Mouse (Mus musculus) heart, embryonic 11.5 days (tissue): ENCODE results near the gene Tmem56. TPM values are rescaled to one million over a fixed set of nuclear protein-coding genes. Genes with fewer than 3 reads are reported as not detected.

Source experiments
- ATAC-seq: fragments of 200-750 bp; cut with Nextera tagmentation; replicated peaks from 2 replicates; pipeline ENCODE4 v1.8.0; 2017; ENCODE audit warnings: moderate library complexity; ENCODE audit not compliant: insufficient number of reproducible peaks, low FRiP score, low TSS enrichment
- H3K27ac ChIP-seq: fragments of 300-500 bp; sonication (generic); 2 replicates; pipeline ENCODE4 v1.5.1; 2014; ENCODE audit warnings: mild to moderate bottlenecking, low read depth, low read length
- H3K27me3 ChIP-seq: fragments of 300-500 bp; sonication (generic); 2 replicates; pipeline ENCODE4 v1.6.1; 2014; ENCODE audit warnings: mild to moderate bottlenecking, low read length, mixed read lengths; ENCODE audit not compliant: control insufficient read depth, insufficient read depth
- H3K36me3 ChIP-seq: fragments of 300-500 bp; sonication (generic); 2 replicates; pipeline ENCODE4 v1.6.1; 2014; ENCODE audit warnings: mild to moderate bottlenecking, low read length, moderate library complexity, mixed read lengths; ENCODE audit not compliant: control insufficient read depth, insufficient read depth
- H3K4me1 ChIP-seq: fragments of 300-500 bp; sonication (generic); 2 replicates; pipeline ENCODE4 v1.6.1; 2014; ENCODE audit warnings: low read length; ENCODE audit not compliant: control insufficient read depth, insufficient read depth
- H3K4me2 ChIP-seq: fragments of 300-500 bp; sonication (generic); 2 replicates; pipeline ENCODE4 v1.6.1; 2014; ENCODE audit warnings: mild to moderate bottlenecking, moderate library complexity
- H3K4me3 ChIP-seq: fragments of 300-500 bp; sonication (generic); 2 replicates; pipeline ENCODE4 v1.5.1; 2014; ENCODE audit warnings: low read depth, low read length
- H3K9ac ChIP-seq: fragments of 300-500 bp; sonication (generic); 2 replicates; pipeline ENCODE4 v1.6.1; 2014; ENCODE audit warnings: mild to moderate bottlenecking, low read depth, low read length, moderate library complexity
- H3K9me3 ChIP-seq: fragments of 300-500 bp; sonication (generic); replicated peaks from 2 replicates; pipeline ENCODE4 v1.6.1; 2016; ENCODE audit warnings: low read length; ENCODE audit not compliant: control insufficient read depth
- WGBS: fragments of 180-500 bp; shearing (Covaris S2); extraction: QIAGEN DNeasy Blood & Tissue Kit; methylation state at CpG from one replicate; pipeline ENCODE4 v1.1.7; 2014; ENCODE audit not compliant: insufficient replicate concordance; 5-methylcytosine and 5-hydroxymethylcytosine counted together
- polyA plus RNA-seq: library from polyadenylated mRNA; unstranded; fragments of >200 nt; fragmentation: Nextera tagmentation; extraction: Ambion mirVana; gene quantifications from 2 replicates; pipeline ENCODE4 v1.2.1, GENCODE M21; 2014

Tmem56 gene
- polyA plus RNA-seq, 1 experiment from 2014 or later, result 2.5 TPM

- H3K4me2 ChIP-seq, result no peak overlapping the region
- H3K36me3 ChIP-seq, result no peaks in the 10 kb centered on the region
- no peak overlapping the region for H3K9ac ChIP-seq
- no peaks in the 10 kb centered on the region for H3K27me3 ChIP-seq
- 85% methylated on average over 3 of the region's 3 CpGs for WGBS
- ATAC-seq, result no peak
- H3K9me3 ChIP-seq, result no peaks in the 10 kb centered on the region
- peaks cover 7% of the 10 kb centered on the region; the same call in 1 of the 2 replicates for H3K4me1 ChIP-seq
- H3K4me3 ChIP-seq, result no peak overlapping the region
- no peak overlapping the region for H3K27ac ChIP-seq
Measured at GRCm38 (mm10) chr3:121185197-121185596, 97.7 kb downstream of the Tmem56 start.

DNA sequence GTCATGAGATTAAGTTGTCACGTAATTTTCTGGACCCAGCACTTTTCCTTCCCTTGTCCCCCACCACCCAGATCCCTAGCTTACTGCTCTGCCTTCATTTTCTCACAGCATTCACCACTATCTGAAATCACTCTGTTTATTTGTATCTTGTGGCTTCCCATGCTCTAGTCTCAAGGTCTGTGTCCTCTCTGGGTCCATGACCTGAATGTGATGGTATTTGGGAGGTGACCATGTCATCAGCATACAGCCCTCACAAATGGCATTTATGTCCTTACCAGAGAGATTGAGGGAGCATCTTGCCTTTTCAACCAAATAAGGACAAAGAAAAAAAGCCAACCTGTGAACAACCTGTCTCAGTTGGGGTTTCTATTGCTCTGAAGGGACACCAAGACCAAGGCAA is 106.9 kb downstream of the Tmem56 start:
- Histone ChIP-seq H3K9me3 (no peaks in the 10 kb centered on the region), H3K27me3 (no peaks in the 10 kb centered on the region), H3K9ac (no peak overlapping the region), H3K4me3 (no peak overlapping the region), H3K4me2 (no peak overlapping the region), H3K27ac (no peak overlapping the region), H3K4me1 (no peaks in the 10 kb centered on the region), H3K36me3 (no peaks in the 10 kb centered on the region)
- no peak for ATAC-seq
- 90% methylated on average over 1 of the region's 1 CpGs for WGBS

DNA sequence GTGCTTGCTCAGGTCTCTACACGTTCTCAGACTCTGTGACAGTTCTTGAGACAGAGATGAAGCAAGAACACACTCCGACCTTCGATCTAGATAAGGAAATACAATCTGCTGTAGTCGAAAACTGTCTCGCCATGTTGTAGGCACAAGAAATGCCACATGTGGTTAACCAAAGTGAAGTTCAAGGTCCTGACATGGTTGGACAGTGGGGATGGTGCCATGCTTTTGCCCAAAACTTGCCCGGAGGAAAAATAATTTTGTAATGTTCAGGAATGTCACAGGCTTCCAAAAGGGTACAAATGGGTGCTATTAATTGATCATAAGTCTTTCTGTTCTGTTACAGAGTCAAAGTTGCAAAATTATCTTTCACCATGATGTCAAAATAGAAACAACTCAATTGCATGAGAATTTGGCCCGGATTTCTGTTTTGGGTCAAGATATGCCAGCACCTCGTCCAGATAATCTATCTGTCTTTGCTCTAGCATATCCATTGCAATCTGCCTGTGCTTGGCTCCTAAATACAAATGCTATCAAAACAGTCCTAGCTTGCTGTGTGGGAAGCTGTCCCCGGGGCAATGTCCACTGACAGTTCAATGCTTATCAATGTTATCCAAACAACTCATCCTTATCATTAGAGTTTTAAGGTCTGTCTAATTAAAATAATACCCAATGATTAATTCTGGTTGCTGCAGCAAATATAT is 108.5 kb downstream of the Tmem56 start:
- 54% methylated on average over 9 of the region's 9 CpGs for WGBS

DNA sequence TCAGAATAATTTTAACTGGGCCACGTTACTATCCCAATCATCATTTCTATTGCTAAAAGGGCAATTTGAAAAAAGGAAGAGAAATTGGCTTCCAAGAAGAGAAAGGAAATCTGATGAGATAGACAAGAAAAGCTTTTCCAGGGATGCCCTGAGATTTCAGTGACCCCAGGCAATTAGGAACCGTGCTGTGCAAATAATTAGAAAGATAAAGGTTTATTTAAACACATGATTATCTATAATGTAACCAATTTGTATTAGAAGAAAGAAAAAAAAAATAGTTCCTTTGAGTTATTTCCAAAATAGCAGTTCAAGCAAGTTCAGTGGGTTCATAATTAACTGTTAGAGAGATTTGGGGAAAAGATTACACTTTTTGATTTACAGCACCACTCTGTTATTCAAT is 110.2 kb downstream of the Tmem56 start:
- no peak overlapping the region for H3K4me2 ChIP-seq
- 80% methylated on average over 2 of the region's 2 CpGs for WGBS
- no peaks in the 10 kb centered on the region for H3K27me3 ChIP-seq
- no peaks in the 10 kb centered on the region for H3K36me3 ChIP-seq
- no peak for ATAC-seq
- no peaks in the 10 kb centered on the region for H3K4me1 ChIP-seq
- no peak overlapping the region for H3K9ac ChIP-seq
- H3K27ac ChIP-seq, result no peak overlapping the region
- no peaks in the 10 kb centered on the region for H3K9me3 ChIP-seq
- H3K4me3 ChIP-seq, result no peak overlapping the region

More for the DNA sequence above, 108.5 kb downstream of the Tmem56 start:
- Histone ChIP-seq H3K4me1 (no peaks in the 10 kb centered on the region), H3K4me2 (no peak overlapping the region), H3K9me3 (no peaks in the 10 kb centered on the region), H3K27me3 (no peaks in the 10 kb centered on the region), H3K36me3 (no peaks in the 10 kb centered on the region), H3K27ac (no peak overlapping the region), H3K4me3 (no peak overlapping the region), H3K9ac (no peak overlapping the region)
- no peak for ATAC-seq

DNA sequence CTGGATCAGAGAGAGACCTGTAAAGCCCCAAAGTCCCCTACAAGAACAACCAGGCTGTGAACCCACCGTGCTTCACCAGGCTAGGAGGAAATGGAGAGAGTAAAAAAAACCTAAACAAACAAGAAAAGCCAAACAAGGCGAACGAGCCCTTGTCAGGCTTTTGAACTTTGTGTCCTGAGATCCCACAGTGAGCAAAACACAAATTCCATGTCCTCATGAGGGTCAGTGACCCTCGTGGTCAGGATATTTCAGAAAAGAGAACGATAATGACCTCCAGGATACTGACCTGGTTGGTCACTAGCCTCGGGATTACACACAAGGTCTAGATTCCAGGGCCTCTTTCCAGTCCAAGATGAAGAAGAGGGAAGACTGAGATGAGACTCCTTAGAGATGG is 111.0 kb downstream of the Tmem56 start:
- Histone ChIP-seq H3K27ac (no peak overlapping the region), H3K9ac (peak overlapping the region; percentile 39; the same call in 1 of the 2 replicates), H3K27me3 (no peaks in the 10 kb centered on the region), H3K4me1 (no peaks in the 10 kb centered on the region), H3K4me3 (peak overlapping the region; percentile 75), H3K9me3 (no peaks in the 10 kb centered on the region), H3K36me3 (no peaks in the 10 kb centered on the region), H3K4me2 (peak overlapping the region; percentile 87)
- 43% methylated on average over 6 of the region's 6 CpGs for WGBS
- ATAC-seq, result no peak

GRCm38 (mm10) chr3:121171243-121171871 is 111.5 kb downstream of the Tmem56 start, which contains the start of gene Rwdd3:
TSS of gene Rwdd3 (minus strand) at chr3:121171695.
- H3K27ac ChIP-seq, result peak within 1 kb of the TSS; percentile 70
- peak; percentile 90 for ATAC-seq
- peak within 1 kb of the TSS; percentile 87 for H3K4me2 ChIP-seq
- no peaks in the 10 kb centered on the region for H3K4me1 ChIP-seq
- H3K27me3 ChIP-seq, result no peaks in the 10 kb centered on the region
- no peaks in the 10 kb centered on the region for H3K9me3 ChIP-seq
- peak within 1 kb of the TSS; percentile 75 for H3K4me3 ChIP-seq
- H3K36me3 ChIP-seq, result no peaks in the 10 kb centered on the region
- WGBS, result 1% methylated on average over 40 of the region's 40 CpGs
- peak within 1 kb of the TSS; percentile 82 for H3K9ac ChIP-seq

- 57% methylated on average over 7 of the region's 7 CpGs for WGBS
- no peak overlapping the region for H3K9ac ChIP-seq
- ATAC-seq, result no peak
- H3K27ac ChIP-seq, result no peak overlapping the region
- no peaks in the 10 kb centered on the region for H3K4me1 ChIP-seq
- H3K9me3 ChIP-seq, result no peaks in the 10 kb centered on the region
- peak overlapping the region; percentile 87 for H3K4me2 ChIP-seq
- no peaks in the 10 kb centered on the region for H3K27me3 ChIP-seq
- H3K36me3 ChIP-seq, result no peaks in the 10 kb centered on the region
- peak overlapping the region; percentile 75; the same call in 1 of the 2 replicates for H3K4me3 ChIP-seq
Measured at GRCm38 (mm10) chr3:121170631-121171030, 112.3 kb downstream of the Tmem56 start.

DNA sequence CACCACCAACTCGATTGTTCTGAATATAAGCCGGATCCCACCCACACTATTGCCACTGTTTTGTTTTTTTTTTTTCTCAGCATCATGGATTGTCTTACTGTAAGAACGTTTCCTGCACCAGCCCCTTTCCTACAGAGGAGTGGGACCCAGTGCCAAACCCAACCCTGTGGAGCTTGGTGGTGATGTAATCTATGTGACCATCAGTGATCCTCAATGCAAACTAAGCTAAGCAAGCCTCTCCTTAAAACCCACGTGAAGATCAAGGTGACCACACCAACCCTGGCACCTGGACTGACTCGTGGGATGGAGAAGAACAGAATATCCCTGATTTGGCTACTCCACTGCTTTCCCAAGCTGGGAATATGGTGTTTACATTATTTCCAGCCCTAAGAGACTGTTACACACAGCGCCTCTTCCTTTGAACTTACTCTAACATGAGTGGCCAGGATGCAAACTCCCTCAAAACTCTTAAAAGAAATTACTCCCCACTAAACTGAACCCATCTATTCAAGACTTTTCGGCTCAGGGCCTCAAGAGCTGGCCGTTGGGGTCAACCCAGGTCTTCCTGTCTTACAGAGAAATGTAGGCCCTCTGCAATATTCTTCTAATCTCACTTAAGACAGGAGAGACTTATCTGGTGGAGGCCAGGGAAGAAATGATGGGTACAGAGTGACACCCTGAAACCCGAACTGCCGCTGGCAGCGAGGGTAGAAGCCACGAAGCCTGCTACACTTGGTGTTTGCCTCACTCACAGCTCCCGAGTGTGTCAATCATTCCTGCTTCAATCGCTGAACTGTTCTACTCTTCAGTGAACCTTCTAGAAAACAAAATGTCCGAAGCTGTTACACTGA is 113.6 kb downstream of the Tmem56 start:
- ATAC-seq, result no peak
- no peak overlapping the region for H3K27ac ChIP-seq
- H3K4me1 ChIP-seq, result no peaks in the 10 kb centered on the region
- H3K4me3 ChIP-seq, result no peak overlapping the region
- no peaks in the 10 kb centered on the region for H3K36me3 ChIP-seq
- no peaks in the 10 kb centered on the region for H3K27me3 ChIP-seq
- no peaks in the 10 kb centered on the region for H3K9me3 ChIP-seq
- H3K4me2 ChIP-seq, result no peak overlapping the region
- H3K9ac ChIP-seq, result no peak overlapping the region
- 80% methylated on average over 15 of the region's 15 CpGs for WGBS
